Mouse (Mus musculus) CH12.LX (cell line): ENCODE data around the gene Baz1b. TPM values are rescaled to one million over a fixed set of nuclear protein-coding genes. Genes with fewer than 3 reads are reported as not detected.

Experiments
- DNase-seq: peaks from one replicate; pipeline ENCODE4 v3.0.0-alpha.2; 2013; ENCODE audit errors: extremely low read depth
- H3K27ac ChIP-seq: 2 replicates; pipeline ENCODE4 v1.5.1; 2012; ENCODE audit warnings: low read depth, mild to moderate bottlenecking, control low read depth, moderate library complexity; ENCODE audit not compliant: insufficient read depth
- H3K27me3 ChIP-seq: replicated peaks from 2 replicates; pipeline ENCODE3; 2012; ENCODE audit warnings: inconsistent platforms
- H3K36me3 ChIP-seq, 2 experiments: replicated peaks in 1 of 2; 2 replicates each; pipeline versions ENCODE3 to v1.6.1; 2012; ENCODE audit warnings: inconsistent platforms in 1 of 2, low read length in 1 of 2, mild to moderate bottlenecking in 1 of 2, mixed read lengths in 1 of 2, moderate library complexity in 1 of 2; ENCODE audit not compliant: control insufficient read depth in 1 of 2, insufficient read depth in 1 of 2
- H3K4me1 ChIP-seq, 2 experiments: 2 replicates each; pipeline ENCODE4 v1.6.1; 2012; ENCODE audit warnings: inconsistent platforms in 1 of 2, moderate library complexity in 1 of 2; ENCODE audit not compliant: insufficient read depth in 2 of 2, control insufficient read depth in 1 of 2
- H3K4me2 ChIP-seq: 2 replicates; pipeline ENCODE4 v1.6.1; 2012; ENCODE audit warnings: low read depth, mild to moderate bottlenecking, control low read depth; ENCODE audit not compliant: poor library complexity, insufficient read depth, severe bottlenecking
- H3K4me3 ChIP-seq, 3 experiments: fragments of 150-350 bp in 1 of 3; sonication (generic) in 1 of 3; replicated peaks in 1 of 3; 2 replicates each; pipeline versions ENCODE3 to v1.5.1; 2011 to 2012; ENCODE audit warnings: low read depth in 2 of 3, low read length in 2 of 3, mild to moderate bottlenecking in 2 of 3, moderate library complexity in 2 of 3, control low read depth in 1 of 3, improper control_type of control experiment in 1 of 3, inconsistent platforms in 1 of 3, mixed read lengths in 1 of 3; ENCODE audit not compliant: poor library complexity in 1 of 3
- H3K79me2 ChIP-seq: replicated peaks from 2 replicates; pipeline ENCODE4 v1.6.1; 2012; ENCODE audit warnings: mild to moderate bottlenecking, moderate library complexity; ENCODE audit not compliant: control insufficient read depth, poor library complexity, insufficient read depth, severe bottlenecking; ENCODE audit errors: extremely low read depth
- H3K9ac ChIP-seq: 2 replicates; pipeline ENCODE4 v1.6.1; 2012; ENCODE audit warnings: low read depth, mild to moderate bottlenecking, control low read depth, moderate library complexity; ENCODE audit not compliant: insufficient read depth
- H3K9me3 ChIP-seq: replicated peaks from 2 replicates; pipeline ENCODE3; 2012; ENCODE audit warnings: low read length, inconsistent platforms, mixed read lengths
- CHD1 ChIP-seq: IDR thresholded peaks from 2 replicates; pipeline ENCODE4 v1.6.1; 2012; ENCODE audit warnings: low read depth, low read length, improper control_type of control experiment, inconsistent platforms
- CHD2 ChIP-seq: IDR thresholded peaks from 2 replicates; pipeline ENCODE4 v1.6.1; 2011; ENCODE audit warnings: low read length, improper control_type of control experiment
- CTCF ChIP-seq, 2 experiments: IDR thresholded peaks in 1 of 2; conservative IDR thresholded peaks in 1 of 2; 2 replicates each; pipeline ENCODE4 v1.5.1; 2011 to 2012; ENCODE audit warnings: low read depth in 2 of 2, low read length in 2 of 2, improper control_type of control experiment in 1 of 2, inconsistent platforms in 1 of 2, mild to moderate bottlenecking in 1 of 2, moderate library complexity in 1 of 2
- E2F4 ChIP-seq: IDR thresholded peaks from 2 replicates; pipeline ENCODE4 v1.6.1; 2011; ENCODE audit warnings: low read depth, low read length, improper control_type of control experiment; ENCODE audit not compliant: insufficient replicate concordance
- ELF1 ChIP-seq: IDR thresholded peaks from 2 replicates; pipeline ENCODE4 v1.6.1; 2014; ENCODE audit warnings: low read depth, mild to moderate bottlenecking, inconsistent platforms, low read length, improper control_type of control experiment
- EP300 ChIP-seq: IDR thresholded peaks from 2 replicates; pipeline ENCODE4 v1.6.1; 2011; ENCODE audit warnings: low read length, improper control_type of control experiment
- ETS1 ChIP-seq: conservative IDR thresholded peaks from 2 replicates; pipeline ENCODE4 v1.6.1; 2012; ENCODE audit warnings: low read depth, mild to moderate bottlenecking, inconsistent platforms, low read length, improper control_type of control experiment, moderate library complexity
- GABPA ChIP-seq: IDR thresholded peaks from 2 replicates; pipeline ENCODE4 v1.6.1; 2012; ENCODE audit warnings: low read depth, low read length, improper control_type of control experiment, inconsistent platforms; ENCODE audit not compliant: insufficient replicate concordance
- HCFC1 ChIP-seq: IDR thresholded peaks from 2 replicates; pipeline ENCODE4 v1.6.1; 2012; ENCODE audit warnings: low read depth, mild to moderate bottlenecking, inconsistent platforms, low read length, improper control_type of control experiment
- IRF4 ChIP-seq: IDR thresholded peaks from 2 replicates; pipeline ENCODE4 v1.6.1; 2014; ENCODE audit warnings: low read depth, mild to moderate bottlenecking, inconsistent platforms, low read length, improper control_type of control experiment
- JUN ChIP-seq: IDR thresholded peaks from 2 replicates; pipeline ENCODE4 v1.6.1; 2011; ENCODE audit warnings: low read depth, mild to moderate bottlenecking, low read length, improper control_type of control experiment, moderate library complexity; ENCODE audit not compliant: insufficient read depth
- JUND ChIP-seq: conservative IDR thresholded peaks from 2 replicates; pipeline ENCODE4 v1.6.1; 2011; ENCODE audit warnings: low read depth, low read length, improper control_type of control experiment
- KAT2A ChIP-seq: IDR thresholded peaks from 2 replicates; pipeline ENCODE4 v1.6.1; 2012; ENCODE audit warnings: low read length, improper control_type of control experiment, inconsistent platforms; ENCODE audit not compliant: insufficient replicate concordance
- MAFK ChIP-seq: IDR thresholded peaks from 2 replicates; pipeline ENCODE4 v1.6.1; 2011; ENCODE audit warnings: low read length, improper control_type of control experiment; ENCODE audit not compliant: insufficient replicate concordance
- MAZ ChIP-seq: IDR thresholded peaks from 2 replicates; pipeline ENCODE4 v1.6.1; 2012; ENCODE audit warnings: low read depth, mild to moderate bottlenecking, inconsistent platforms, low read length, improper control_type of control experiment, moderate library complexity
- MEF2A ChIP-seq: IDR thresholded peaks from 2 replicates; pipeline ENCODE4 v1.6.1; 2014; ENCODE audit warnings: low read depth, mild to moderate bottlenecking, inconsistent platforms, low read length, improper control_type of control experiment, borderline replicate concordance
- MXI1 ChIP-seq: IDR thresholded peaks from 2 replicates; pipeline ENCODE4 v1.6.1; 2011; ENCODE audit warnings: mild to moderate bottlenecking, low read depth, low read length, improper control_type of control experiment
- MYC ChIP-seq: IDR thresholded peaks from 2 replicates; pipeline ENCODE4 v1.6.1; 2011; ENCODE audit warnings: low read depth, mild to moderate bottlenecking, improper control_type of control experiment, low read length
- PAX5 ChIP-seq: IDR thresholded peaks from 2 replicates; pipeline ENCODE4 v1.6.1; 2012; ENCODE audit warnings: low read length, inconsistent platforms, mixed read lengths
- POLR2A ChIP-seq: IDR thresholded peaks from 2 replicates; pipeline ENCODE4 v1.6.1; 2011; ENCODE audit warnings: low read depth, mild to moderate bottlenecking, improper control_type of control experiment, low read length
- POLR2AphosphoS2 ChIP-seq: IDR thresholded peaks from 2 replicates; pipeline ENCODE4 v1.6.1; 2011; ENCODE audit warnings: low read depth, low read length, improper control_type of control experiment
- RAD21 ChIP-seq: IDR thresholded peaks from 2 replicates; pipeline ENCODE4 v1.6.1; 2011; ENCODE audit warnings: low read depth, mild to moderate bottlenecking, low read length, improper control_type of control experiment, moderate library complexity
- RCOR1 ChIP-seq: conservative IDR thresholded peaks from 2 replicates; pipeline ENCODE4 v1.6.1; 2012; ENCODE audit warnings: low read depth, mild to moderate bottlenecking, inconsistent platforms, low read length, improper control_type of control experiment
- SIN3A ChIP-seq: IDR thresholded peaks from 2 replicates; pipeline ENCODE4 v1.6.1; 2012; ENCODE audit warnings: low read length, improper control_type of control experiment, inconsistent platforms
- SMC3 ChIP-seq: IDR thresholded peaks from 2 replicates; pipeline ENCODE4 v1.6.1; 2011; ENCODE audit warnings: low read depth, low read length, improper control_type of control experiment
- TBP ChIP-seq: conservative IDR thresholded peaks from 2 replicates; pipeline ENCODE4 v1.6.1; 2011; ENCODE audit warnings: low read depth, low read length, improper control_type of control experiment
- TCF12 ChIP-seq: IDR thresholded peaks from 2 replicates; pipeline ENCODE4 v1.6.1; 2014; ENCODE audit warnings: low read depth, mild to moderate bottlenecking, inconsistent platforms, low read length, improper control_type of control experiment
- UBTF ChIP-seq: IDR thresholded peaks from 2 replicates; pipeline ENCODE4 v1.6.1; 2012; ENCODE audit warnings: low read depth, mild to moderate bottlenecking, inconsistent platforms, low read length, improper control_type of control experiment, moderate library complexity
- USF2 ChIP-seq: conservative IDR thresholded peaks from 2 replicates; pipeline ENCODE4 v1.6.1; 2011; ENCODE audit warnings: low read depth, low read length, improper control_type of control experiment
- ZC3H11A ChIP-seq: IDR thresholded peaks from 2 replicates; pipeline ENCODE4 v1.6.1; 2012; ENCODE audit warnings: low read depth, mild to moderate bottlenecking, inconsistent platforms, low read length, improper control_type of control experiment
- ZKSCAN1 ChIP-seq: IDR thresholded peaks from 2 replicates; pipeline ENCODE4 v1.6.1; 2012; ENCODE audit warnings: low read depth, inconsistent platforms, low read length, improper control_type of control experiment, borderline replicate concordance
- ZMIZ1 ChIP-seq: IDR thresholded peaks from 2 replicates; pipeline ENCODE4 v1.6.1; 2012; ENCODE audit warnings: low read depth, mild to moderate bottlenecking, inconsistent platforms, low read length, improper control_type of control experiment
- ZNF384 ChIP-seq: IDR thresholded peaks from 2 replicates; pipeline ENCODE4 v1.6.1; 2012; ENCODE audit warnings: low read depth, low read length, improper control_type of control experiment, inconsistent platforms
- dilution Hi-C: fragments of 300-500 bp; cut with MboI; formaldehyde crosslinking; loops from 2 replicates; pipeline ENCODE4 v1.14.3; 2020; ENCODE audit warnings: low sequenced_read_pairs; ENCODE audit not compliant: extremely low pct_unique_long_range_greater_than_20kb, extremely low pct_ligation_motif_present
- in situ Hi-C: fragments of 300-500 bp; cut with MboI; formaldehyde crosslinking; loops from 3 replicates; pipeline ENCODE4 v1.14.3; 2019; ENCODE audit warnings: low sequenced_read_pairs, low pct_ligation_motif_present, low pct_unique_long_range_greater_than_20kb, mixed read lengths
- polyA plus RNA-seq: library from polyadenylated mRNA; unstranded; fragments of >175 nt; gene quantifications from 2 replicates; pipeline ENCODE4 v1.2.1, GENCODE M21; 2012; ENCODE audit warnings: low read depth; ENCODE audit not compliant: insufficient read length
- total RNA-seq, 2 experiments: library from RNA; depleted of rRNA; stranded (reverse); fragments of 300-350 nt in 1 of 2; fragments of >200 nt in 1 of 2; gene quantifications; 2 replicates each; pipeline ENCODE4 v1.2.3; 2012 to 2014

The Baz1b gene
- total and polyA plus RNA-seq, 3 experiments: 53.3 to 85.4 (median 60.0) TPM

- in situ Hi-C loops: no loop called here
- TF ChIP-seq ZC3H11A: no peak
- TF ChIP-seq TCF12: 0 out of 2 replicates have a peak, but pooled peaks have one; percentile 24
- TF ChIP-seq JUN: no peak
- 0 out of 2 replicates have a peak, but pooled peaks have one; percentile 20 for TF ChIP-seq HCFC1
- peak; percentile 91 for TF ChIP-seq MAZ
- TF ChIP-seq ZMIZ1: no peak
- no peak for TF ChIP-seq ELF1
- TF ChIP-seq POLR2A: no peak
- no peak for TF ChIP-seq POLR2AphosphoS2
- no peak for TF ChIP-seq MEF2A
- TF ChIP-seq TBP: 0 out of 2 replicates have a peak, but pooled peaks have one; percentile 33
- no peak for TF ChIP-seq MAFK
- TF ChIP-seq SMC3: peak; percentile 29; the same call in 1 of the 2 replicates
- TF ChIP-seq CHD1: no peak
- no peak for TF ChIP-seq RCOR1
- TF ChIP-seq UBTF: no peak
- TF ChIP-seq RAD21: peak; percentile 25
- TF ChIP-seq CHD2: peak; percentile 59; the same call in 1 of the 2 replicates
- no peak for TF ChIP-seq KAT2A
- TF ChIP-seq MXI1: no peak
- no peak for TF ChIP-seq PAX5
- TF ChIP-seq ZNF384: no peak
- TF ChIP-seq SIN3A: peak; percentile 52; the same call in 1 of the 2 replicates
- 0 out of 2 replicates have a peak, but pooled peaks have one; percentile 22 for TF ChIP-seq IRF4
- no peak for TF ChIP-seq ZKSCAN1
- peak; percentile 22 to 67; a peak in 3 of 4 replicates for TF ChIP-seq CTCF (conservative IDR thresholded peaks at IDR 0.05 in 1 of 2, IDR thresholded peaks at IDR 0.05 in 1 of 2; ENCODE audit: low read depth in 2 of 2, low read length in 2 of 2)
- peak; percentile 77; the same call in 1 of the 2 replicates for TF ChIP-seq MYC
- TF ChIP-seq EP300: no peak
- no peak for TF ChIP-seq E2F4
- TF ChIP-seq ETS1: no peak
- no peak for TF ChIP-seq JUND
- TF ChIP-seq GABPA: no peak
- TF ChIP-seq USF2: no peak
- TF ChIP-seq, all 38 proteins: peak for 11
- peaks cover 16 to 31% of the 10 kb centered on the region in 2 experiments for H3K36me3 ChIP-seq
- peaks cover 0 to 37% of the 10 kb centered on the region in 2 experiments; a peak in 2 of 4 replicates for H3K4me1 ChIP-seq
- no peak overlapping the region for H3K4me3 ChIP-seq
- no peak overlapping the region for H3K27ac ChIP-seq
- peaks cover 6% of the 10 kb centered on the region for H3K9me3 ChIP-seq
- H3K27me3 ChIP-seq: no peaks in the 10 kb centered on the region
- DNase-seq: peak; percentile 75
- H3K9ac ChIP-seq: no peak overlapping the region
- peaks cover 34% of the 10 kb centered on the region for H3K79me2 ChIP-seq
- dilution Hi-C loops: no loop called here
- peak overlapping the region; percentile 91 for H3K4me2 ChIP-seq
Observed at GRCm38 (mm10) chr5:135185596-135185995, 1.5 kb upstream of the Baz1b start.
